Mouse (Mus musculus): ENCODE results near the gene Rerg.

- TF ChIP-seq CTCF (IDR thresholded peaks at IDR 0.05; ENCODE audit: borderline replicate concordance, extremely low read depth, insufficient read depth, insufficient read length) (no peak), POLR2A (IDR thresholded peaks at IDR 0.05; ENCODE audit: borderline replicate concordance, extremely low read depth, insufficient read depth, insufficient read length, poor library complexity, severe bottlenecking) (no peak)
Measured at GRCm38 (mm10) chr6:137109811-137110777, 60.2 kb downstream of the Rerg start.
